Mouse (Mus musculus): Measurements from ENCODE around the gene Umad1.

Umad1 gene

DNA sequence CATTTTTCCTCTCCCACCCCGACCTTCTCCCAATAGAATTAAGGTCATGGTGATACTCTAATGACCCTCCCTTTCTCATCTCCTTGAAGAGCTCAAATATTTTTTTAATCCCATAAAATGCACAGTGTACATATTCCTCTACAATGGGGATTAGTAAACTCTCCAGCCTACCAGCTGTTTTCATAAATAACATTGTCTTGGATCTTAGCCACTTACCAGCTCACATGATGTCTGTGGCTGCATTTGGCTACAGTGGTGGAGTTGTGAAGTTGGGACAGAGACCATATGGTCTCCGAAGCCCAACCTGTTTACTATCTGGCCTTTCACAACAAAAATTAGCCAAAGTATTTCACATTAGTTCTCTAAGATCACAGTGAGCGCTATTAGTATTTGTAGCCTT lies 111.5 kb downstream of the Umad1 start:
- peak in 1 of 2 experiments; percentile 4 for DNase-seq

DNA sequence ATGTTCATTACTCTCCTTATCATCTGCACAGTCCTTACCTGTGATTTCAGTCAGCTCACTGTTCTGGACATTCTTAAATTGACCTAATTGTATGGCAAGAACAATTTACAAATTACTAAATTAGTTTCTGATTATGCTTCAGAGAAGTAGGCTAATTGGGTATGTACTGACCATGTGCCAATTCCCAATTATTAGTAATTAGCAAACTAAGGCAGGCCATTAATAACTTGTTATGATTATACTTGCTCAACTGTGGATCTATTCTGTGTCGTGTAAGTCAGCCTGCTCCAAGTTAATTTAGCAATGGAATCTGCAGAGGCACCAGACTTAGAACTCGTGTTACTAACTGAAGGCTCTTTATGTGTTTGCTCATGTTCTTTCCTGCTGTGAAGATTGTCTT lies 114.0 kb downstream of the Umad1 start:
- DNase-seq: no peak

DNA sequence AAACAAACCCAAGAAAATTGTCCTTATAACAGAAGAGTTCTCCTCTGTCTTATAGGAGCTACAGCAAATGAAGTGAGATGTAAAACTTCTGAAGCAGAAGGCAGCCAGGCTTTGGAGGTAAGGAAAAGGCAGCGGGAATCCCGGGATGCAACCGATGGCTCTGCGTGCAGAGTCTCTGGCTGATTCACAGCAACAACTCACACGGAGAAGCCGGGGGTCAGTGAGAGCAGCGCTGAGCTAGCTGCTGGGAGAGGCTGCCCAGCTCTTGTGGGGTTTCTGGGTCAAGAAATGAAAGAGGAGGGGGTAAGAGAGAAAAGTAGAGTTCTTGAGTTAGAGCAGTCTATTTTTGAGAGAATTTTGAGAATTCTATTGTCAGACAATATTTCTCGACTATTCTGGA lies 114.8 kb downstream of the Umad1 start:
- DNase-seq: no peak

- no peak for DNase-seq
Observed at GRCm38 (mm10) chr6:8374290-8374689, 115.2 kb downstream of the Umad1 start.

DNA sequence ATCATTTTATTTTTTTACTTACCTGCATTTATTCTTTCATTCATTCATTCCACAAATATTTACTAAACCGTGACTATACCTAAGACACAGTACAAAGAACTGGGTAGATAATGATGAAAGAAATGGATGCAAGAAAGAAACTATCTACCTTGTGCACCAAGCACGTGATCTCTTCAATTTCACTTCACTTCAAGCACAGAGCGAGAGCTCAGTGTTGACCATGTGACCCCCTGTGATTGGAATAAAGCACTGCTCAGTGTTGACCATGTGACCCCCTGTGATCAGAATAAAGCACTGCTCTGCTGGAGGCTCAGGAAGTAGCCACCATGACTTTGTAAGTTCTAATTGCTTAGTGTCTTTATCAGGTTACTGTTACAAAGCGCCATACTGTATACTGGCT lies 115.6 kb downstream of the Umad1 start:
- DNase-seq: no peak

DNA sequence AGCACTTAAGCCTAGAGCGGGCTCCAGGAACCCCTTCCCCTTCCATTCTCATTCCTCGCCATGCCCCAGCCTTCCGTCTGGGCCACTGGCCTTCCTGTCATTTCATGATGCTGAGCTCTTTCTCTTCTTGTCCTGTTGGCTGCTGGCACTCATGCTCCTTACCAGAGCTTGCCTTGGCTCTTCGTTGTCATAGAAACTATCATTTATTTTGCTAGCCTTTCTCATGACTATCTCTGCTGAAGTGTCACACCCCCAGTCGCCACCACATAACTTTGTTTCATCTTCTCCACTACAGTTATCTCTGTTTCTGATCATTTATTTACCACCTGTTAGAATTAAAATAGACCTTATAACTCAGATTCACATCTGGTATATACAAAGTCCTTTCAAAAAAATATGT lies 117.3 kb downstream of the Umad1 start:
- no peak for DNase-seq

- DNase-seq: no peak
Observed at GRCm38 (mm10) chr6:8377667-8378066, 118.6 kb downstream of the Umad1 start.

DNA sequence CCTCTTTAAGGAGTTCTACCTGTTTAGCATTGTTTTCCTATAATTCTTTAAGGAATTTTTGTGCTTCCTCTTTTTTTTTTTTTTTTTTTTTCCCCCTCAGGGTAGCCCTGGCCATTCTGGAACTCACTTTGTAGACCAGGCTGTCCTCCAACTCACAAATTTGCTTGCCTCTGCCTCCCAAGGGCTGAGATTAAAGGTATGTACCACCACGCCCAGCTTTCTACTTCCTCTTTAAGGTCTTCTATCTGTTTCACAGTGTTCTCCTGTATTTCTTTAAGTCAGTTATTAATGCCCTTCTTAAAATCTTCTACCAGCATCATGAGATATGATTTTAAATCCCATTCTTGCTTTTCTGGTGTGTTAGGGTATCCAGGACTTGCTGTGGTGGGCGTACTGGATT lies 130.2 kb downstream of the Umad1 start:
- DNase-seq: no peak

- no peak for DNase-seq
Observed at GRCm38 (mm10) chr6:8390296-8390695, 131.2 kb downstream of the Umad1 start.

GRCm38 (mm10) chr6:8390935-8391334 lies 131.8 kb downstream of the Umad1 start:
- DNase-seq: no peak

DNA sequence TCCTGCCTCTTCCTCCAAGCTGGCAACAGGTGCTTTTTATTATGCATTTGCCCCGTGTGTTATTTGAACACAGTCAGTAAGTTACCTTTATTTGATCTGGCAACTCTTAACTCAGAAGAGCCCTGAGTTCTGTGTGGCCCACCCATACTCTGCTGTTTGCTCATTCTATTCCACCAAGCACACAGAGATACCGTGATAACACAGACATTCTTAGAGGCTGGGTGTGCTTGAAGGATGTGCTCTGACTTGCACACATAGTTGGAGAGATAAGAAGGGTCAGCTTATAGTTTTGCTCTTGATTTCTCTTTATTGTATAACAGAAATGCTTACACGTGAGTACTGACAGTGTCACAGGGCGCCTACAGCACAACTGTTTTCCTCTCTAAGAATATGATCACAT lies 133.9 kb downstream of the Umad1 start:
- DNase-seq: no peak

GRCm38 (mm10) chr6:8394044-8394443 lies 135.0 kb downstream of the Umad1 start:
- no peak for DNase-seq

- DNase-seq: no peak
Observed at GRCm38 (mm10) chr6:8395061-8395460, 136.0 kb downstream of the Umad1 start.

DNA sequence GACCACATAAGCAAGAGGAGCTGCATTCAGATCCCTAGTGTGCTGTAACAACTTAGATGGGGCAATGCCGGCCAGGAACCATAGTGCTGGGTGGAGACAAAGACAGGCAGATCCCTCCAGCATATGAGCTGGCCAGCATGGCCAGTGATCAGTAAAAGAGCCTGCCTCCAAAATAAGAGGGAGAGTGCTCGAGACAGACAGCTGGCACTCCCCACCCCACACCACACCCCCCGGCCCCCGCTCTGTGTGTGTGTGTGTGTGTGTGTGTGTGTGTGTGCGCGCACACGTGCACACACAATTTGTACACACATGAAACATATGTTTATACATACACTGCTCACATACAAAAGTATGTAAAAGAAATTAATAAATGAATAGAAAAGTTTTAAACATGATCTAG lies 138.2 kb downstream of the Umad1 start:
- DNase-seq: no peak

- DNase-seq: no peak
Observed at GRCm38 (mm10) chr6:8399710-8400109, 140.6 kb downstream of the Umad1 start.

GRCm38 (mm10) chr6:8403127-8403526 lies 144.0 kb downstream of the Umad1 start:
- DNase-seq: no peak

DNA sequence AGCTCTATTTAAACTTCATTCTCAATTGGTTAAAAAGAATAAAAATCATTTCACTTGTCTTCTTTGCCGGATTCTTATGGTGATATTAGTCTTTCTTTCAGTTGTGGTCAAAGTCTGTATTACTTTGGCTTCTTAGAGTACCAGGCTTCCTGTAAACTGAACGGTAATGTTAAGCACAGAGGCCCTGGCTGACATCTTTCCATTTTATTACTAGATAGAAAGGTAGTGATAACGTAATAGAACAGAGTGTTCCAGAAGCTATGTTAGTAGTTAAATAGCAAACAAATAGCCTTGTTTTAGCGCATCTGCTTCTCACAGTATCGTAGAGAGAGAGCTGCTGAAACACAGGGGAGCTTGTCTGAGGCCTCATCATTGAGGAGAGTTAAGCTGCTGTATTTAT lies 146.8 kb downstream of the Umad1 start:
- DNase-seq: no peak

- no peak for DNase-seq
Observed at GRCm38 (mm10) chr6:8408332-8408731, 149.2 kb downstream of the Umad1 start.

GRCm38 (mm10) chr6:8409865-8410264 lies 150.8 kb downstream of the Umad1 start:
- no peak for DNase-seq

GRCm38 (mm10) chr6:8412845-8413598 lies 153.9 kb downstream of the Umad1 start:
- DNase-seq: no peak

DNA sequence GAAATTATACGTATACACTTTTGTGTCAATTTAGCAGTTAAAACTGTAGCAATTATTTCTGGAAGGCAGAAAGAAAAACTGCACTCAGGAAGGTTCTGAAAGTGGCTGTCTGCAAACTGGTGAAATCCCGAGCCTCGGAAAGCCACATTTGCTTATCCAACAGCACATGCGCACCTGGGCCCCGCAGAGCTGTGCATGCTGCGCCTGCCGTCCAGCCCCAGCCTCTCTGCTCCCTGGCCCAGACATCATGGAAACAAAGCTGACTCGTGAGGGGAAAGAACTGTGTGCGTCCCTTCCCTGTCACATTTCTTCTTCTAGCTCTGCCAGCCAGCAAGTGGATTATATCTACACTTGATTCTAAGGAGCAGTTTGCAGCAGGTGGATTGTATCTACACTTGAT lies 154.9 kb downstream of the Umad1 start:
- peak; percentile 9 to 28 for DNase-seq

DNA sequence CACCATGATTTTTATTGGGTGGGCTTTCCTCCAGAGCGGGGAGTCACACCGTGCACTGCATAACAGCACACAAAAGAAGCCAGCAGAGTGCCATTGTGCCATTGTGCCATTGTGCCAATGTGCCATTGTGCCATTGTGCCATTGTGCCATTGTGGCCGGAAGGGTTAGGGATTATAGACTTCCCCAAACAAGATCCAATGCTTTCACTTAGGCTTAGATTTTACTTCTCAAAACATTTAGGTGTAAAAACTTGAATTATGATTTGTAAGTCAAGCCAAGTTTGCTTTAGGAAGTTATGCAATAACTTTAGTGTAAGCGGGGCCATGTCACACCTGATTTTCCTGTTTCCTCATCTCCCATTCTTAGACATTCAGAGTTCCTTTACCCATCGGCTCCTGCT lies 156.7 kb downstream of the Umad1 start:
- DNase-seq: no peak

- no peak for DNase-seq
Observed at GRCm38 (mm10) chr6:8416802-8417569, 157.9 kb downstream of the Umad1 start.

GRCm38 (mm10) chr6:8419485-8420186 lies 160.5 kb downstream of the Umad1 start:
- DNase-seq: no peak
